Mouse (Mus musculus) heart, adult 2 months (tissue): ENCODE measurements around the gene Satb2.

Experiments used
- CTCF ChIP-seq: fragments of 200-600 bp; IDR thresholded peaks from 2 replicates; pipeline ENCODE4 v1.8.1; 2022; ENCODE audit warnings: antibody characterized with exemption, mild to moderate bottlenecking, moderate library complexity
- POLR2A ChIP-seq: fragments of 200-500 bp; IDR thresholded peaks from 2 replicates; pipeline ENCODE4 v1.6.1; 2011; ENCODE audit warnings: mild to moderate bottlenecking, low read depth, low read length, control low read depth; ENCODE audit not compliant: insufficient read depth

- TF ChIP-seq CTCF: no peak
- no peak for TF ChIP-seq POLR2A
These were observed 20.5 kb downstream of the Satb2 start for GRCm38 (mm10) chr1:56957942-56958341.
